Mouse (Mus musculus): ENCODE measurements around the gene Chd9.

Gene Chd9

DNA sequence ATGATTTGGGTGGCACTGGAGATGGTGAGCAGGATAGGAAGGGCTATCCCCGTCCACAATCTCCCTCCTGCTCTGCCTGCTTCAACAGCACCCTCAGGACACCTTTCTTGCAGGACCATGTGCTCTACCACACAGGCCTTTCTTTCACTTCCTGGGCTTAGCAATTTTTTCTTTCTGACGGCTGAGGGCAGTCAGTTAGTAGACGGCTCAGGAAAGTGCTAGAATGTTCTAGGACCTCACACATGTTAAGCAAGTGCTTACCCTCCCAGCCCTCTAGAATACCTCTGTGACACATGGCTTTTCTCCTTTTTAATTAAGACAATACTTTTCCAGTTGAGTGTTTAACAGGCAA is 6.1 kb downstream of the Chd9 start:
- in situ Hi-C loops (cut with MboI, MseI), result no loop called here

DNA sequence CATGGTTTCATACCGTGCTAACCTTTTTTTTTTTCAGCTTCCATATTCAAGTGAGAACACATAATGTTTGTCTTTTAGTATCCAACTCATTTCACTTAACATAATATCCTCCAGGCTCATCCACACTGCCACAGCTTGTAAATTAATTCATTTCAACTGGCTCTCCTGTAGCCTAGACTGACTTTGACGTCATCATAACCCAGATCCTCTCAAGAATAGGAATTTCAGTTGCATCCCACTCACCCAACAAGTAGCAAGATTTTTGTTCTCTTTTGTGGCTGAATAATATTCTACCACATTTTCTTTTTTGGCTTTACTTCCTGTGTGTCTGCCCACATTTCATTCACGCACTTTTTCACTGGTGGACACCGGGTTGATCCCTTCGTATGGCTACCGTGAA is 9.3 kb downstream of the Chd9 start:
- in situ Hi-C loops (cut with MboI, MseI), result no loop called here

DNA sequence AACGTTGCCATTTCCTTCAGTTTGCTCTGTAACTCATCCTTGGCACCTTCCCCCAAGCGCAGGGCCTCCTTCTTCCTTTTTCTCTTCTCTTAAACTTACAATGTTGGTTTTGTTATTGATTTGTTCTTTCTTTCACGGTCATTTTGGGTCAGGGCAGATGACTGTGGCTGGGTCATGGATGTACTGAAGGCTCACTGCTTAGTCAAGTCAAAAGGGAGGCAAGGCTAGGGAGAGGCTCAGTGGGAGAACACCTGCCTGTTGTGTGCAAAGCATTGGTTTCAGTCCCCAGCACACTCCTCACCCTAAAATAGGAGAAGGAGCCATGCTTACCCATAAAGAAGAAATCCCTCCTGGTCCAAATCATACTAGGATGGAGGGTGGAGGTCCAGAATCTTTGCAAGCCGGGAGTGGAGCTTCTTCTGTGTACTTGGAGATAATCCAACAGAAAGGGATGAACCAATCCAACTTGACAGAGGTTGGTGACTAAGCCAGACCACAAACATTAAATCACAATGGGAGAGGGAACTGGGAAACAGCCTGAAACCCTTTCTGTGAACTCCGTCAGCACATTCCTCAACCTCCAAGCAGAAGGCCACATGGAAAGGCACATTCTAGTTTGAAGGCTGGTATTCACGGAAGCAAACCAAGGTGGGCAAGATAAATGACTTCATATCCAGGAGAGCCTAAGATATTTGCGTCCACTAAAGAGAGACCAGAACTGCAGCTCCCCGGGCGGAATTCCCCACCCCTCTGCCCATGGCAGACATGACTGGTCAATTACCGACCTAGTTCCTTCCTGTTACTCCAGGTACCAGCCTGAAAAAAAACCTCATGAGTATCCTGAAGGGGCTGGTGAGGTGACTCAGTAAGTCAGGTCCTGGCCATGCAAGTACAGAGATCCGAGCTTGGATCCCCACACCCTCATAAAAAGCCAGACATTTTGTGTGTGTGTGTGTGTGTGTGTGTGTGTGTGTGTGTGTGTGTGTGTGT is 11.9 kb downstream of the Chd9 start:
- in situ Hi-C loops (cut with MboI, MseI), result no loop called here

DNA sequence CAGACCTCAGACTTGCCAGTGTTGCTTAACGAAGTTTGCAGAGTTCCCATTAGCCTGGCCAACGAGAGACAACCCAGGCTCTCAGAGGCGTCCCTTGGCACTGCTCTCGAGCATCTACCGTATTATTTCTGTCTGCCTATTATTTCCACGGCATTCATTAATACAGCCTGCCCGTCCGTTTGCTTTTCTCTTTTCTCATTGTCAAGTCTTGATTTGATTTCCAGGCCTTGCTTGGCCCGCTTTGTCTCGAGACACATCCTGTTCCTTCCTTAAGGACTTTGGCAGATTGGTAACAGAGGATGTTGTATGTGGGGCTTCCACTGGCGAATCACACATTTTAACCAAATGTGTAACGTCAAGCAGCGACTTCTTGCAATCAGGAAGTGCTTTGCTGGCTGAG is 13.2 kb downstream of the Chd9 start:
- in situ Hi-C loops (cut with MboI, MseI), result no loop called here

DNA sequence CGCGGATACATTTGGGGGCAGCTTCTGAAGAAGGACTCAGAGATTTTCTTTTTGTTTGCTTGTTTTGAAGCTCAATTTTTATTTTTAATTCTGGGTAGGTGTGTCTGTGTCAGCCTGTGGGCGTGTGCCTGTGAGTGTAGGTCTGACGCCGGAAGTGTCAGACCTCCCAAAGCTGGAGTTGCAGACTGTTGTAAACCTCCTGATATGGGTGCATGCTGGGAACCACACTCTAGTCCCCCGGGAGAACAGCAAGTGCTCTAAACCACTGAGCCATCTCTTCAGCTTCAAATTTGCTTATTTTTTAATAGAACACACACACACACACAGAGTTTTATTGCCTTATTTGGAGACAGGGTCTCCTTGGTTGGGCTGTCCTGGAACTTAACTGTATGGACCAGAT is 15.0 kb downstream of the Chd9 start:
- in situ Hi-C loops (cut with MboI, MseI), result no loop called here

DNA sequence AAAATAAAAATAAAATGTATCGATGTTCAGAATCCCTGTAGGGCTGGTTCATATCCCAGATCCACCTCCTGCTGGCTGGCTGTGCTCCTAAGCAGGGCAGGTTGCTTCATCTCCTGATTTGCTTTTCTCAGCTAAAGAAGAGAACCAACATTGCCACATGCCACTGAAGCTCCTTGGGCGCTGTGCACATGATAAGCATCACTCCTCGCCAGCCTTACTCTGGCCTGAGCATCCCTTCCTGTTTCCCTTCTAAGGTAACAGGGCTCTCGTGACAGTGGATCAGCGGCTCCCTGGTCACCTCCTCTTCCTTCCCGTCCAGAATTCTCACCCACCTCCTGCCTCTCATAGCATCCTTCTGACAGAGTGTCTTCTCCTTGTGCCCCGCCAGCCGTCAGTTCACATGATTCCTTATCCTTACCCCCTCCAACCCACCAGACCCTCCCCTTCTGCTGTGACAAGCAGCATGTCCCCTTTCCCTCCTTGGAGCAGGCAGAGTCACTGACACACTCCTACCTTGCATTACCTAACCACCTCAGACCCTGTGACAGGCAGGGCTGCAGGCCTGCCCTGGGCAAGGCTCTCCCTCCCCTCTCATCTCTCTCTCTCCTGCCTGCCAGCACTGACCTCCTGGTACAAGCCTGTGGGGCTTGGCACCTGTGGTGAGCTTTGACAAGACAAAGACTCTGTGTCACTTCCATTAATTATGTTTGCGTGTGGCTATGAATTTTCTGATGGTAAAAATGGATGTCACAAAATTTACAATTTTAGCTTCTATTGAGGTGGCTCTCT is 16.2 kb downstream of the Chd9 start:
- in situ Hi-C loops (cut with MboI, MseI), result no loop called here

DNA sequence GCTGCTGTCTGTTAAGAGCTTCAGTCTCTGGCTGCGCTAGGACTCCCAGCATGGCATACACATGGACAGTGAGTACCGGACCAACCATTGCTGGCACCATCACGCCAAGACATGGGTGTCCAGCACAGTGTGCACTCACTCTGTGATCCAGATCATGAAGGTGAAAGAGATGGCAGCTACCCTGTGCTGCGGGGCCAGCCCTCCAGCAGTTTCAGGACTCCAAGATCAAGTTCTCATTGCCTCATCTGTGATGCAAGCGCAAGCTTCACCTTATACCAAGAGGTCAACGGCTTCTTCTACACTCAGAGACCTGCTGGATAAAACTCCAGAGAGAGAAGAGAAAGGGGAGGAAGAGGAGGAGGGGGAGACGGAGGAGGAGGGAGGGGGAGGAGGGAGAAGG is 19.8 kb downstream of the Chd9 start:
- in situ Hi-C loops (cut with MboI, MseI), result no loop called here

DNA sequence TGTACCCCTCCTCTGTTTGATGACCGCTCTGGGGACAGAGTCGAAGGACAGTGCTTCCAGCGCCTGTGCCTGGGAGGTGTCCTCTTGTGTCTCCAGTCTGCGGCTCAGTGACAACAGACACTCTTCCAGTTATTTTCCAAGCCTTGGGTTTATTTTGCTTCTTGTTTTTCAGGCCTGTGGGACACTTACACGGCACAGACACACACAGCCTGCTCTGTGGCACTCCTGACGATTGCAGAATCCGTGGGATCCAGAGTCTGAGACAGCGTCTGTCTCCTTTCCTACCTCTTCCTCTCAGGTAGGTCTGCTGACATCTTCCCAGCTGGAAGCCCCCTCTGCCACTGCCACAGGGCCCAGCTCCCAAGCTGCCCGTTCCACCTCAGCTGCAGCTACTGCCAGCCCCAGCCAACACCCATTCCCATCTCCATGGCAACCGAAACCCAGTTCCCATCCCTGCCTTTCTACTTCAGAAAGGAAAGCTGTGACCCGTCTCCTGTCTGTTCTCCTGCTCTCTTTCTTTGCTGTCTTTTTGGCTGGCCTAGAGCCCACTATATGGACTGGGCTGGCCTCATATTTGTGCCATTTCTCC is 21.4 kb downstream of the Chd9 start:
- in situ Hi-C loops (cut with MboI, MseI), result no loop called here

DNA sequence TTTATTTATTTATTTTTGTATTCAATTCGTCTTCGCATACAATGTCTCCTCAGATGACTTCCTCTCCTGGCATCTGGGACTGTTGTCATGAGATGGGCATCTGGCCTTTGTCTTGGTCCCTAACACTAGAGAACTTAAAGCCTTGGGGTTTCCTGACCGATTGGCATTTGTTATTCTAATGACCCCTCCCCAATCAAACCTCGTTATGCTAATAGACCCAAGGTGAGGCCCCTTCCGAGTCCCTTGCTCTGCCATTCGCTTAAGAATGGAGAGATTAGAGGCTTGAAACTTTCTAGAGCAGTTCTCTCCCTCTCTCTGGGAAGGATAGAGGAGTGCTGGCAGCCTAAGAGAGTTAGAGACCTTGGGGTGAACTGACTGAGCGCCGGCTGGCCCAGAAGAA is 23.4 kb downstream of the Chd9 start:
- in situ Hi-C loops (cut with MboI, MseI), result no loop called here

DNA sequence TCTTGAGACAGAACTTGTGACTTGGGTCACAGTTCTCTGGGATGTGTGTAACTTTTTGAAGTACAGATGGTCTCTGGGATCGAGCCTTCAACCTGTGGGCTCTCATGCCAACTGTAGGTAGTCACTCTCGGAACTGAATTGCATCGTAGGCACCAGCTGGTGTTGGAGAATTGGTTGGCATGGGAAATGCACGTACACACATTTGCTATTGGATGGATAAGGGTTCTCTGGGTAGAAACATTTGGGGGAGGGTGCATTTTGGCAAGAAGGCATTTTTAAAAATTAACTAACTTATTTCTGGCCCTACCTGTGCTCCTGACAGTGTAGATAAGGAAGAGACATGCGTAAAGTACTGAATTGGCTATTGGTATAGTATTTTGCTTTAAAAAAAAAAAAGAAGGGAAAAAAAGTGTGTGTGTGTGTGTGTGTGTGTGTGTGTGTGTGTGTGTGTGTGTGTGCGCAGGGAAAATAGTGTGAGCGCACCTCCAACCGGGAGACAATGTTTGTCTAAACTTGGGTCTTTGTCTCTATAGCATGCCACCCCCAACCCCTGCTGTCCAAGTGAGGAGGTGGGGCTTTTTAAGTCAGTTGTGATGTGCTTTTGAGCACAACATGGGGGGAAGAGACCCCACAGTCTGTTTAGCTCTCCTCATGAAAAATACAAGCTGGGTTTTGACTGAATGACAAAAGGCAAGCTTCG is 26.0 kb downstream of the Chd9 start:
- in situ Hi-C loops (cut with MboI, MseI), result no loop called here

DNA sequence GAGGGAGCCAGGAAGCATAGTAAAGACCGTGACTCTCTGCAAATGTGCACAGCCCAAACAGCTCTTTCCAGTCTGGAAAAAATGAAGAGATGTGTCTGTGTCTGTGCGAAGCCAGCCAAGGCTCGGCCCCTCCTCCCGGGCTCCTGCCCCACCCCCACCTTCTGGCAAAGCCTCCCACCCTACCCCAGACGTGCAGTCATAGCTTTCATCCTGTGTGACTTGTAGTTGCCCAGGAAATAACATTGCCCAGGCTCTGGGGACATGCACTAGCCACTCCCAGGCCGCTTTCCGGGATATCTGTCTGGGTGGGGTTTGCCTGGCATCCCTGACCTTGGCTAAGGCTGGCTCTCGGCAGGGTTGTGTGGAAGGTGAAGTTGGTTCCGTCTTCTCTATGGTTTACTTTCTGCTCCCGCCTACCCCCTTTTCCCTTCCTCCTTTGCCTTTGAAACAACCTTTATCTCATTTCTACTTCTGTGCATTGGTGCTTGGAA is 26.6 kb downstream of the Chd9 start:
- in situ Hi-C loops (cut with MboI, MseI), result no loop called here

DNA sequence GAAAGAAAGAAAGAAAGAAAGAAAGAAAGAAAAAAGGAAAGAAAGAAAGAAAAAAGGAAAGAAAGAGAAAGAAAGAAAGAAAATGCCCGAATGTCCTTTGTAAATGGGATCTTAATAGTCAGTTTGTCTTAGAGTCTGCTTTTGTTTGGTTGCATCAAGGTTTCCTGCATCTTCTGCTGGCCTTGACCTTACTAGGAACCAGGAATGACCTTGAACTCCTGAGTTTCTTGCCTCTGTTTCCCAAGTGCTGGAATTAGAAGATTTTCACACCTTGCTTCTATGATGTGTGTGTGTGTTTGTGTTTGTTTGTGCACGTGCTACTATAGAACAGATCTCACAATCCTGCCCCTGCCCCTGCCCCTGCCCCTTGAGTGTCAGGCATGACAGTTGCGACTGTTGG is 28.0 kb downstream of the Chd9 start:
- in situ Hi-C loops (cut with MboI, MseI), result no loop called here

DNA sequence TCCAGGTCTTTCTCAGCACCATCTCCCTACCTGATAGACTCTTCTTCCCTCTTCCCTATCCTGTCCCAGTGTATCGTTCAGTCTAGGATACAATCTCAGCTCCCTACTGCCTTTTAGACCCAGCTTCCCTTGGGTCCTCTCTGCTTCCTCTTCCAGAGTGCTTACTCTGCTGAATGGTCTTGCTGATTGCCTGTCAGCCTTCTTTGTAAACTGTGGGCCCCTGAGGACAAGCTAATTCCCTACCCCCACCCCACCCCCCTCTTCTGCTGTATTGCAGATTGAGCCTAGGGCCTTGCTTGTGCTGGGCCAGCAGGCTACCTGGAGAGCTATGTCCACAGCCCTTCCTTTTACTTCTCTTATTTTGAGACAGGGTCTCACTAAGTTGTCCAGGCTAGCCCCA is 28.8 kb downstream of the Chd9 start:
- in situ Hi-C loops (cut with MboI, MseI), result no loop called here

DNA sequence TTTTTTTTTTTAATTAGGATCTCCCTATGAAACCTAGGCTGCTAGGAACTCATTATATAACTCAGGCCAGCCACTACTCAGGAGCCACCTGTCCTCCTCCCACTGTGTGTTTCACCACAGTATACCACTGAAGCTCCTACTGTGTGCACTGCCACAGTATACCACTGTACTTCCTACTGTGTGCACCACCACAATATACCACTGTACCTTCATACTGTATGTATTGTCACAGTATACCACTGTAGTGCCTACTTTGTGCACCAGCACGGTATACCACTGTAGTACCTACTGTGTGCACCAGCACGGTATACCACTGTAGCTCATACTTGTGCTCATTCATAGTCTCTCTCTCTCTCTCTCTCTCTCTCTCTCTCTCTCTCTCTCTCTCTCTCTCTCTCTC is 29.9 kb downstream of the Chd9 start:
- in situ Hi-C loops (cut with MboI, MseI), result no loop called here

DNA sequence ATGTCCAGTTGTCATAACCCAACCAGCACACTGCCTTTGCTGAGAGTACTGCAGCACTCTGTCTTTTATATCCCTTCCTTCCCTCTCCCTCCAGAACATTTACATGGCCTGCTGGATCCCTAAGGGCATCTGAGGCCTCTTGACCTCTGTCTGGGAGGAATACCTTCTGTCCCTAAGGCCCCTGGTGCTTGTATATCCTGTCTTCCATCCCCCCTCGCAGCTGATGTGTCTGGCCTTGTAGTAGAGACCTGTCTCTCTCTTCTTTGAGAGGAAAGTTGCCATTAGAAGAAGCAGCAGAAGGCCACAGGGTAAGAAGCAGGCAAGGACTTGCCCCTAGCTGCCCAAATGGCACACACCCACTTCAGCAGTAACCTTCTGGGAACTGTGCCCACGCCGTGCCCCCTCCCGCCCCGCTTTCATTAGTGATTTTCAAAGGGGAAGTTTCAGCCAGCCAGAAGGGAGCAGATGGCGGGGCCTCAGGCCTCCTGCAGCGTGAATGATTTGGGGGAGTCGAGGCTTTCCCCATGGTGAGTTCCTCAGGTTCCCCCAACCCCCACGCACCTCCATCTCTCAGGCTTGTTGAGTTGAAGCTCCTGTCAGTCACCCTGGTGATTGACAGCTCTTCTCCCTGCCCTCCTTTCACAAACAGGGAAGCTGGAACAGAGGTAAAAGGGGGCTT is 33.3 kb downstream of the Chd9 start:
- in situ Hi-C loops (cut with MboI, MseI), result no loop called here

DNA sequence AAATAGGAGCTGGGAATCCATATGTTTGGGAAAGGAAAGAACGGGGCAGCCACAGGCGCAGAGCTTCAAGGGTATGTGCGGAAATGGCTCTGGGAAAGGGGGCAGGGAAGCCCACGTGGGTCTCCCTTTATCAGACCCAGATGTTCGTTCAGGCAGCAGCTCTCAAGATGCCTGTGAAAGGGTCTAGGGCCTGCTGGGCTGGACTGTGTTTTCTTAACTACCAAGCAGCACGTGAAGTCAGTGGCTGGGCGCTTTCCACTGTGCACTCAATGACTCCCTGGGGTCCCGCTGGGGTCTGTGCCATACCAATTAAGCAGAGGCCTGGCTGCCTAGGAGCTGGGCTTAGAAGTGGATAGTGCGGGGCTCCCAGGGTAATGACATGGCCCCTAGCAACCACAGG is 33.9 kb downstream of the Chd9 start:
- in situ Hi-C loops (cut with MboI, MseI), result no loop called here

DNA sequence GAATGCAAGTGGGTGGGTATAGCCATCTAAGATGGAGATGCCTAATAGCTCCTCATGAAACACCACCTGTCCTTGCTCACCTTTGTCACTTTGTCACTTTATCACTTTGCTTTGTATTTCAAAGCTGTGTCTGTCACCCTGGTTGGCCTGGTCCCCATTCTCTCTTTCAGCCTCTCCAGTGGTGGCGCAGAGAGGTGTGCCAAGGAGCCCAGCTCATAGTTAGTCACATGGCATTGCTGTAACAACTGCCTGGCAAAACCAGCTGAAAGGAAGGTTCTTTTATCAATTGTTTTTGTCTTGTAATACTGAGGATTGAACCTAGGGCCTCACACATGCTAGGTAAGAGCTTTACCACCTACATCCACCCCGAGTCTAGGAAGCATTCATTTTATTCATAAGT is 38.9 kb downstream of the Chd9 start:
- in situ Hi-C loops (cut with MboI, MseI), result no loop called here

DNA sequence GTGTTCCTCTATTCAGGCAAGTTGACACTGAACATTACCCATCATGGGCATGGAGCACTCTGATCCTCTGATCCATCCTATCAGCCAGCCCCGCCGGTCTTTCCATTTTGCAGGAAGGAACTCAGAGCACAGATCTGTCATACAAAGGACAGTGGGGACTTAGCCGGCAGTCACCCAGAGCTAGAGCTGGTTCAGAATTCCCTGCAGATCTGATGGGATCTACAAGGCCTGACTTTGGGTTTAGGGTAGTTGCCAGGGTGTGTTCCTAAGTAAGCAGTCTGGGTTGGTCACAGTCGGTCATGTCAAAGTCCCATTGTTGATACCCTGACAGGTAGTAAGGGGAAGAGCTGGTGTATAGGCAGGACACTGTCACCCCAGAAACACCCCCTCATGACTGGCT is 39.8 kb downstream of the Chd9 start:
- in situ Hi-C loops (cut with MboI, MseI), result no loop called here

DNA sequence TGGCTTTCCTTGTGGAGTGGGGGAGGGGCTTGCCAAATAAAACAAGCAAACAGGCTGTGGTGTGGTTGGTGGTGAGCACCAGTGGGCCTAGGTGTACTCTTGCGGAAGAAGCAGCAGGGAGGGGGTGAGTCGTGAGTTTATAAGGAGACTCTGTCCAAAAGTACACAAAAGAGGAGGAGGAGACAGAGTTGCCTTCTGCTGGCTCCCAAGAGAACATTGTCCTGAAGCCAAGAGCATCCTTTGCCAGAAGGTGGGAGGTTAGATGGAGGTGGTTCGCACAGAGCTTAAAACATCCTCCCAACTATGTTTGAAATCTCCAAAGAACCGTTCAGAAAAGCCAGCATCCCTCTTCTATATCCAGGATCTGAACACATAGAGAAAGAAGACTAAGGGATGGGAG is 40.2 kb downstream of the Chd9 start:
- in situ Hi-C loops (cut with MboI, MseI), result no loop called here

DNA sequence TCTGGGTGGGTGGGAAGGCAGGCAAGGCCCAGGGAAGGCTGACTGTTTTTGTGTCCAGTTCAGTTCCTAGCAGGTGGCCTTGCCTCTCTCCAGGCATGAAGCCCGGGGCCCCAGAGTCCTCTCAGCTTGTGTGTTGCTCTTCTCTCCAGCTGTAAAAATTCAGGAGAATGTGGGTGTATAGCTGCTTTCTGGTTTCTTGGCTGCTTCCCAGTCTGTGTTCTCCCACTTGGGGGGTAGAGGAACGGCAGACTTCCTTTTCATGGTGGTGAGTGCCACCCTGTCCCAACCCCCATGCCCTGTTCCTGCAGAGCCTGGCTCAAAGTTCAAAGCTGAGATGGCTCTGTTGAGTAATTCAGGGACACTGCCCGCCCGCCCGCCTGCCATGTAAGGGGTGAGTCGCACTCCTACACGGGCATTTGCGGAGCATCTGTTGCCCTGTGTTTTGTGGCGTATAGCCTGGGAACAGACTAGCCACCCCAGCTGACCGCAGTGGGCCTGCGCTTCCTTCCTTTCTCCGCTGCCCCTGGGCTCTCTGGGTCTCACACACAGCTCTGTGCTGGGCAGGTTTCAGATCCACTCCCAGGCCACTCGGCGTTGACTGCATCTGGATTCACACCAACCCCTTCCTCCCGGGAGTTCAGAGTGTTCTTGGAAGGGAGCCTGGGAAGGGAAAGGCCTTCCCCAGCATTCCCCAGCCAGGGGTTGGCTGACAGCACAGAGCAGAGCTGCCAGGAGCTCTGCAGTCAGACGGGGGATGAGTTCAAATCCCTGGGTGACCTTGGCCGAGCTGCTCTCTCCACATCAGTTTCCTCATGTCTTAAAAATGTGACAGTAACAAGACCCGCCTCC is 41.1 kb downstream of the Chd9 start:
- in situ Hi-C loops (cut with MboI, MseI), result no loop called here

All from T-helper 1 cell (primary cell).